Mouse (Mus musculus) testis, adult 2 months (tissue): ENCODE measurements around the gene Gm20388. TPM values are rescaled to one million over a fixed set of nuclear protein-coding genes. Genes with fewer than 3 reads are reported as not detected.

Source experiments
- H3K27ac ChIP-seq: fragments of 200-500 bp; 2 replicates; pipeline ENCODE4 v1.5.1; 2012; ENCODE audit warnings: low read depth, low read length; ENCODE audit not compliant: control insufficient read depth, insufficient read depth
- H3K27me3 ChIP-seq: fragments of 200-500 bp; 2 replicates; pipeline ENCODE4 v1.6.1; 2012; ENCODE audit warnings: mild to moderate bottlenecking, low read length, moderate library complexity; ENCODE audit not compliant: control insufficient read depth, insufficient read depth
- H3K36me3 ChIP-seq: fragments of 200-500 bp; 2 replicates; pipeline ENCODE4 v1.6.1; 2012; ENCODE audit warnings: mild to moderate bottlenecking, low read length; ENCODE audit not compliant: control insufficient read depth, insufficient read depth
- H3K4me1 ChIP-seq: fragments of 200-500 bp; 2 replicates; pipeline ENCODE4 v1.6.1; 2012; ENCODE audit warnings: low read length; ENCODE audit not compliant: control insufficient read depth, insufficient read depth
- H3K4me3 ChIP-seq: fragments of 200-500 bp; 2 replicates; pipeline ENCODE4 v1.5.1; 2012; ENCODE audit warnings: low read depth, mild to moderate bottlenecking, low read length, moderate library complexity, mixed read lengths; ENCODE audit not compliant: control insufficient read depth
- CTCF ChIP-seq: fragments of 200-500 bp; IDR thresholded peaks from 2 replicates; pipeline ENCODE4 v1.5.1; 2012; ENCODE audit warnings: low read depth, mild to moderate bottlenecking, inconsistent platforms, low read length, moderate library complexity; ENCODE audit not compliant: control insufficient read depth, insufficient read depth, insufficient replicate concordance
- POLR2A ChIP-seq: fragments of 200-500 bp; IDR thresholded peaks from 2 replicates; pipeline ENCODE4 v1.6.1; 2012; ENCODE audit warnings: low read depth, mild to moderate bottlenecking, inconsistent platforms, low read length, moderate library complexity; ENCODE audit not compliant: control insufficient read depth
- polyA plus RNA-seq: library from polyadenylated mRNA; depleted of rRNA; stranded (reverse); fragments of >200 nt; gene quantifications from 2 replicates; pipeline ENCODE4 v1.2.3, GENCODE M21; 2012

The Gm20388 gene
- polyA plus RNA-seq, 1 experiment: 5.6 TPM

- H3K4me1 ChIP-seq: no peaks in the 10 kb centered on the region
- H3K36me3 ChIP-seq: no peaks in the 10 kb centered on the region
Measured at GRCm38 (mm10) chr8:122074442-122074841, 2163.8 kb downstream of the Gm20388 start.

GRCm38 (mm10) chr8:122074977-122075376 lies 2164.3 kb downstream of the Gm20388 start:
- Histone ChIP-seq H3K27me3 (no peaks in the 10 kb centered on the region), H3K36me3 (no peaks in the 10 kb centered on the region), H3K4me3 (no peak overlapping the region), H3K4me1 (no peaks in the 10 kb centered on the region), H3K27ac (no peak overlapping the region)
- no peak for TF ChIP-seq POLR2A
- no peak for TF ChIP-seq CTCF

More at GRCm38 (mm10) chr8:122074442-122074841, 2163.8 kb downstream of the Gm20388 start:
- H3K27ac ChIP-seq: no peak overlapping the region
- H3K4me3 ChIP-seq: no peak overlapping the region
- no peaks in the 10 kb centered on the region for H3K27me3 ChIP-seq
- no peak for TF ChIP-seq POLR2A
- no peak for TF ChIP-seq CTCF

GRCm38 (mm10) chr8:122076183-122076842 lies 2165.7 kb downstream of the Gm20388 start:
- no peak overlapping the region for H3K4me3 ChIP-seq
- no peak for TF ChIP-seq POLR2A
- TF ChIP-seq CTCF: no peak
- no peaks in the 10 kb centered on the region for H3K4me1 ChIP-seq
- no peaks in the 10 kb centered on the region for H3K27me3 ChIP-seq
- no peak overlapping the region for H3K27ac ChIP-seq
- no peaks in the 10 kb centered on the region for H3K36me3 ChIP-seq

GRCm38 (mm10) chr8:122078321-122078720 lies 2167.7 kb downstream of the Gm20388 start:
- H3K36me3 ChIP-seq: no peaks in the 10 kb centered on the region
- H3K27ac ChIP-seq: no peak overlapping the region
- TF ChIP-seq POLR2A: no peak
- no peak for TF ChIP-seq CTCF
- H3K4me3 ChIP-seq: no peak overlapping the region
- no peaks in the 10 kb centered on the region for H3K27me3 ChIP-seq
- H3K4me1 ChIP-seq: no peaks in the 10 kb centered on the region

- no peaks in the 10 kb centered on the region for H3K27me3 ChIP-seq
- TF ChIP-seq POLR2A (no peak), CTCF (no peak)
- H3K4me3 ChIP-seq: no peak overlapping the region
- no peaks in the 10 kb centered on the region for H3K36me3 ChIP-seq
- H3K27ac ChIP-seq: no peak overlapping the region
- no peaks in the 10 kb centered on the region for H3K4me1 ChIP-seq
Measured at GRCm38 (mm10) chr8:122079093-122079492, 2168.5 kb downstream of the Gm20388 start.

- Histone ChIP-seq H3K4me1 (no peaks in the 10 kb centered on the region), H3K27ac (no peak overlapping the region), H3K4me3 (no peak overlapping the region), H3K36me3 (no peaks in the 10 kb centered on the region), H3K27me3 (no peaks in the 10 kb centered on the region)
- TF ChIP-seq CTCF (no peak), POLR2A (no peak)
Measured at GRCm38 (mm10) chr8:122080347-122080746, 2169.7 kb downstream of the Gm20388 start.

- Histone ChIP-seq H3K27me3 (no peaks in the 10 kb centered on the region), H3K4me1 (no peaks in the 10 kb centered on the region), H3K27ac (no peak overlapping the region), H3K36me3 (no peaks in the 10 kb centered on the region), H3K4me3 (no peak overlapping the region)
- TF ChIP-seq CTCF (no peak), POLR2A (no peak)
Measured at GRCm38 (mm10) chr8:122083401-122083800, 2172.8 kb downstream of the Gm20388 start.
